Mouse (Mus musculus) forebrain, embryonic 11.5 days (tissue): ENCODE measurements at regions not wholly inside any gene's neighbourhood (a gene's known extent, or its start where the extent isn't known, plus 50 kb on each side); places are given as distances from the start of the nearest gene placed in this dataset.

ENCODE experiments used
- ATAC-seq: fragments of 200-750 bp; cut with Nextera tagmentation; replicated peaks from 2 replicates; pipeline ENCODE4 v1.8.0; 2017; ENCODE audit warnings: moderate TSS enrichment; ENCODE audit not compliant: low FRiP score
- DNase-seq: peaks from one replicate; pipeline ENCODE4 v3.0.0-alpha.2; 2017; ENCODE audit warnings: low spot score
- H3K27ac ChIP-seq: fragments of 300-500 bp; sonication (generic); 2 replicates; pipeline ENCODE4 v1.5.1; 2014; ENCODE audit warnings: low read depth, low read length
- H3K27me3 ChIP-seq: fragments of 300-500 bp; sonication (generic); 2 replicates; pipeline ENCODE4 v1.6.1; 2014; ENCODE audit warnings: mild to moderate bottlenecking, low read length, mixed read lengths; ENCODE audit not compliant: control insufficient read depth, insufficient read depth
- H3K36me3 ChIP-seq: fragments of 300-500 bp; sonication (generic); 2 replicates; pipeline ENCODE4 v1.6.1; 2014; ENCODE audit warnings: mild to moderate bottlenecking, low read length, moderate library complexity, mixed read lengths; ENCODE audit not compliant: control insufficient read depth, insufficient read depth
- H3K4me1 ChIP-seq: fragments of 300-500 bp; sonication (generic); replicated peaks from 2 replicates; pipeline ENCODE4 v1.6.1; 2014; ENCODE audit warnings: low read length, mixed read lengths; ENCODE audit not compliant: control insufficient read depth, insufficient read depth
- H3K4me2 ChIP-seq: fragments of 300-500 bp; sonication (generic); 2 replicates; pipeline ENCODE4 v1.6.1; 2014; ENCODE audit warnings: low read depth, mild to moderate bottlenecking, low read length, moderate library complexity, mixed read lengths; ENCODE audit not compliant: severe bottlenecking
- H3K4me3 ChIP-seq: fragments of 300-500 bp; sonication (generic); 2 replicates; pipeline ENCODE4 v1.5.1; 2014; ENCODE audit warnings: low read depth, low read length
- H3K9ac ChIP-seq: fragments of 300-500 bp; sonication (generic); 2 replicates; pipeline ENCODE4 v1.6.1; 2014; ENCODE audit warnings: low read length
- H3K9me3 ChIP-seq: fragments of 300-500 bp; sonication (generic); 2 replicates; pipeline ENCODE4 v1.6.1; 2016; ENCODE audit warnings: low read length, mixed read lengths; ENCODE audit not compliant: control insufficient read depth
- WGBS: fragments of 180-500 bp; shearing (Covaris S2); extraction: QIAGEN DNeasy Blood & Tissue Kit; methylation state at CpG from one replicate; pipeline ENCODE4 v1.1.7; 2014; 5-methylcytosine and 5-hydroxymethylcytosine counted together

DNA sequence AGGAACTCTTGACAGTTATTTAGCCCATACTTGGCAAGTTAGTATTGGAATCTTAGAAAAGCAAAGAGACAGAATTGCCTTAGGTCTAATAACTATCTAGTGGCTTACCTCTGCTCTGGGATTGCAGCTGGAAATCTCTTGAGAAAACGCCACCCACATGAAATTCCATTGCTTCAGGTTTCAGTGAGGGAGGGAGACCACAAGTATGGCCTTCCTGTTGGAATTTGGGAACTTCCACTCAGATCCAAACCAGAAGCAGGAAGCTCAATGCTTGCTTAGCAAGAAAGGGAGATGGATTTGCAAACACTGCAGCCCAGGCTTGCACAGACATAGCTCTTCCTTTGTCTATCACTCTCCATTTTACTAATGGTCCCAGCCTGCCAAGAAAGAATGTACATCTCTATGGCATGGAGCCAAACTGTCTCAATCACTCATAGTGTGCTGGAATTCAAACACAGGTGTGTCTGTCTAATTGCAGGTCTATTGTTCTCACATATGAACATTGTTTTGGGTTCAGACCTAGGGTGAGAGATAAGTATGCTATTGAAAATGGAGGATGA lies 592.1 kb downstream of the Gsdmc2 start:
- Histone ChIP-seq H3K9me3 (no peaks in the 10 kb centered on the region), H3K27ac (no peak overlapping the region), H3K9ac (no peak overlapping the region), H3K4me3 (no peak overlapping the region), H3K27me3 (no peaks in the 10 kb centered on the region), H3K36me3 (no peaks in the 10 kb centered on the region), H3K4me2 (no peak overlapping the region), H3K4me1 (no peaks in the 10 kb centered on the region)
- no peak for DNase-seq
- ATAC-seq: no peak
- WGBS: 63% methylated on average over 1 of the region's 1 CpGs

DNA sequence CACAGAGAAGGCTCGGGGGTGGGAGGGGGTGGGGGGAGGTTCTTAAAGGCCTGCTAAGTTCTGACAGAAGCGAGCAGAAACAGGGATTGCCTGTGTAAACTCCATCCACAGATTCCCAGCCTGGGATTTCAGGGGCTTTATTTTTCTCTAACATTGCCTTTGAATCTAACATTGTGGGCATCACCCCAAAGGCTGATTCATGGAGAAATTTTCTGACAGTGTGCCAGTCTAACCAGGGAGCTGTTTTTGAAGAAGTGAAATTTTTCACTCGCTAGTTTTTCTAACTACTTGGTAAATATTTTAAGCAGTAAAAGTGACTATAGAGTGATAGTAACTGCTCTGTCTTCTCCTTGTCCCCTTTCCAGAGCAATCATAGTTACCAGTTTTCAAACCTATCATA lies 606.4 kb downstream of the Gsdmc2 start:
- Histone ChIP-seq H3K27me3 (no peaks in the 10 kb centered on the region), H3K9me3 (no peaks in the 10 kb centered on the region), H3K4me2 (no peak overlapping the region), H3K4me3 (no peak overlapping the region), H3K9ac (no peak overlapping the region), H3K27ac (no peak overlapping the region), H3K4me1 (no peaks in the 10 kb centered on the region), H3K36me3 (no peaks in the 10 kb centered on the region)
- DNase-seq (no peak), ATAC-seq (no peak)
- 79% methylated on average over 3 of the region's 3 CpGs for WGBS

DNA sequence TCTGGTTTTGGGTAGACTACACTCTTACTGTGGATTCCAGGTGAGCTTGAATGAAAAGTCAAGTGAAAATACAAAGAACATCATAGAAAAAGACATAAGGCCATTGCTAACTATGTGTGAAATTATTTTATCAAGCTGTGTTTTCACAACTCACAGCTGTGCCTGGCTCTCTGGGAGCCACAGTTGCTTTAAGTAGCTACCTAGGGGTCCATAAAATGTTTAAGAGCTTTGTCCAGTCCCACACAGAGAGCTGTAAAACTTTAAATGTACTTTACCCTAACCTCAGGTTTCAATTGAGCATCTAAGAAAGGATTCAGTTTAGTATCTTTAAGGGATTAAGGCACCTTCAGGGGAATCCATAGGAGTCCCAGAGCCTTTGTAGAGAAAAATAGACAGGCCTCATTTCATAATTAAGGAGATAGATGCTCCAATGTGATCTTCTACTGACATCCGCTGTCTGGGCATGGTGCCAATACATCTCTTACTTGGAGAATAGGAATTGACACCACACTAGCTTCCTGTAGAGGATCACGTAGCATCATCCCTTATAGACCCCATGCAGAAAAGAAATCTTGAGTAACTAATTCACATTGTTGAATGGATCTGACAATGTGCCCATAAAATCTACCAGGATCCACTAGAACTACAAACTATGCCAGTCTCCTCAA lies 626.5 kb downstream of the Gsdmc2 start:
- Histone ChIP-seq H3K9ac (no peak overlapping the region), H3K4me1 (no peaks in the 10 kb centered on the region), H3K4me2 (no peak overlapping the region), H3K9me3 (no peaks in the 10 kb centered on the region), H3K36me3 (no peaks in the 10 kb centered on the region), H3K4me3 (no peak overlapping the region), H3K27me3 (no peaks in the 10 kb centered on the region), H3K27ac (no peak overlapping the region)
- DNase-seq (no peak), ATAC-seq (no peak)
- 74% methylated on average over 2 of the region's 2 CpGs for WGBS

GRCm38 (mm10) chr15:63205150-63205549 lies 639.8 kb downstream of the Gsdmc2 start:
- DNase-seq (no peak), ATAC-seq (no peak)

GRCm38 (mm10) chr15:63195031-63195430 lies 649.9 kb downstream of the Gsdmc2 start:
- H3K27ac ChIP-seq: no peak overlapping the region
- no peak overlapping the region for H3K9ac ChIP-seq
- ATAC-seq (no peak), DNase-seq (no peak)
- no peaks in the 10 kb centered on the region for H3K9me3 ChIP-seq
- no peaks in the 10 kb centered on the region for H3K27me3 ChIP-seq
- H3K4me2 ChIP-seq: no peak overlapping the region
- H3K36me3 ChIP-seq: no peaks in the 10 kb centered on the region
- no peak overlapping the region for H3K4me3 ChIP-seq
- H3K4me1 ChIP-seq: no peaks in the 10 kb centered on the region
- WGBS: 91% methylated on average over 2 of the region's 2 CpGs

More at GRCm38 (mm10) chr15:63205150-63205549, 639.8 kb downstream of the Gsdmc2 start:
- no peak overlapping the region for H3K4me3 ChIP-seq
- H3K9ac ChIP-seq: no peak overlapping the region
- no peaks in the 10 kb centered on the region for H3K27me3 ChIP-seq
- H3K9me3 ChIP-seq: no peaks in the 10 kb centered on the region
- H3K4me1 ChIP-seq: no peaks in the 10 kb centered on the region
- H3K36me3 ChIP-seq: no peaks in the 10 kb centered on the region
- WGBS: 86% methylated on average over 1 of the region's 1 CpGs
- no peak overlapping the region for H3K27ac ChIP-seq
- H3K4me2 ChIP-seq: no peak overlapping the region

DNA sequence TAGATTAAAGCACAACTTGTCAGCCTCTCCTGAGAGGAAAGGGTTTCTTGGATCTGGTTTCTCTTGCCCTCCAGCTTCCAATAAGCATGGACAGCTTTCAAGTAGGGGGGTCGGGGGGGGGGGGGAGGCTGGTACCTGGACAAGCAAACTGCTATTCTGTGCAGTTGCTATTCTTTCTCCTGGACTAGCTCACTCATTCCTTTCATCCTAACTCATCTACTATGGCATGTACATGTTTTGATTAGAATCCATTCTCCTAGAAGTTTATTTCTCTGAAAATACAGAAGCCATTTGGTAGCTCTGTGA lies 650.5 kb downstream of the Gsdmc2 start:
- Histone ChIP-seq H3K4me3 (no peak overlapping the region), H3K36me3 (no peaks in the 10 kb centered on the region), H3K27me3 (no peaks in the 10 kb centered on the region), H3K9me3 (no peaks in the 10 kb centered on the region), H3K4me1 (no peaks in the 10 kb centered on the region), H3K27ac (no peak overlapping the region), H3K4me2 (no peak overlapping the region), H3K9ac (no peak overlapping the region)
- WGBS: 38% methylated on average over 1 of the region's 1 CpGs
- no peak for ATAC-seq
- DNase-seq: no peak

DNA sequence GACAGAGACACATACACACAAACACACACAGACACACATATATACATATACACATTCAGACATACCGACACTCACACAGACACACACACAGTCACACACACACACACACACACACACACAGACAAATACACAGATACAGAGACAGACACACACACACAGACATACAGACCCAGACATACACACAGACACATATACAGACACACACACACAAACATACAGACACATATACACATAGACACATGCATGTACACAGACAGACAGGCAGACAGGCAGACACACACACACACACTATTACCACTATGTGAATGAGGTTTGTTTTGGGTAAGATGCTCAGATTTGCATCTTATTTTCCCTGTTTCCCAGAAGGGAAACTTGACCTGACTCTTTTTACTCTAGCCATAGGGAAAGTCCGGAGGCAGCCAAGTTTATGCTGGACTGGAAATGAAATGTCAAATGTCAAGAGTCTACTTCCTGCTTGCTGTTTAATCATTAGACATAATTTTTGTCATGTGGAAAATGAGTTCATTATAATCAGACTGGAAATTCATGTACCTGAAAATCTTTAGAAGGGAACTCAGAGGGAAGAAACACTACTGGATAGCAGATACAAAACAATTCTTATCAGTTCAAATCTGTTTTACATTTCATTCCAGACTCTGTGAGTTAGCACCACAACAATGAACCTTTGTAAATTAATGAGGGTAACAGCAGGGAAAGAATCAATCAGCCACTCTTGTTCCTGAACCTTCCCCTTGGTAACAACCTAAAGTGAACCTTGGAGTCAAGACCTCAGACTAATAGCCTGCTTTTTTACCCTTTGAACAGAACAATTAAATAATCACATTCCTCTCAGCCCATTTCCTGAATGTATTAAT lies 651.1 kb downstream of the Gsdmc2 start:
- H3K4me3 ChIP-seq: no peak overlapping the region
- H3K27ac ChIP-seq: no peak overlapping the region
- H3K27me3 ChIP-seq: no peaks in the 10 kb centered on the region
- H3K4me2 ChIP-seq: no peak overlapping the region
- no peak for DNase-seq
- no peaks in the 10 kb centered on the region for H3K9me3 ChIP-seq
- WGBS: 64% methylated on average over 2 of the region's 2 CpGs
- no peaks in the 10 kb centered on the region for H3K36me3 ChIP-seq
- no peak overlapping the region for H3K9ac ChIP-seq
- ATAC-seq: no peak
- H3K4me1 ChIP-seq: no peaks in the 10 kb centered on the region

DNA sequence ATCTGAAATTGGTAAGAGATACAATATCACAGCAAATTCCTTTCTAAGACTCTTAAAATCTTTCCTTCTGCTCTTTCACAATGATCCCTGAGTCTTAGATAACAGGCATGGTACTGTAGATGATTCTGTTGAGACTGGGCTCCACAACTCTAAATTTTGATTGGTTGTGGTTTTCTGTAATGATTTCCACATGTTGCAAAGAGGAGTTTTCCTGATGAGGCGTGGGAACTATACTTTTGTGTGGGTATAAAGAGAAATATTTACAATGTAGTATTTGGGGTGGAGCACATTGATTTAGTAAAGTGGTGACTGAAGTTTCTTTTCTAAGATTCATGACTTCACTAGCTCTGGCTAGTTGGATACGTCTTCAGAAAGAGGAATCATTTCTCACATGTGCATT lies 653.2 kb downstream of the Gsdmc2 start:
- H3K27ac ChIP-seq: no peak overlapping the region
- WGBS: 85% methylated on average over 2 of the region's 2 CpGs
- H3K4me1 ChIP-seq: no peaks in the 10 kb centered on the region
- H3K4me2 ChIP-seq: no peak overlapping the region
- H3K9ac ChIP-seq: no peak overlapping the region
- H3K27me3 ChIP-seq: no peaks in the 10 kb centered on the region
- no peaks in the 10 kb centered on the region for H3K9me3 ChIP-seq
- DNase-seq (no peak), ATAC-seq (no peak)
- H3K4me3 ChIP-seq: no peak overlapping the region
- no peaks in the 10 kb centered on the region for H3K36me3 ChIP-seq
